Mouse (Mus musculus): Measurements from ENCODE around the gene Iqcf4. TPM values are rescaled to one million over a fixed set of nuclear protein-coding genes. Genes with fewer than 3 reads are reported as not detected.

Gene Iqcf4
- total RNA-seq, 4 experiments from 2014 or later: not detected

Other genes starting within 250 kb of the Iqcf4 start
- 10 to 100 TPM; 13.1 to 22.0 (median 18.4) TPM for gene Dusp7, start 202.4 kb downstream of the Iqcf4 start, total RNA-seq (2022)
- 100 to 1,000 TPM; 369 to 422 (median 377) TPM for gene Rpl29, start 141.5 kb downstream of the Iqcf4 start, total RNA-seq (2022)
- 10 to 100 TPM; 15.4 to 21.4 (median 18.2) TPM for gene Acy1, start 132.7 kb downstream of the Iqcf4 start, total RNA-seq (2022)
- gene Abhd14b, start 123.5 kb downstream of the Iqcf4 start, total RNA-seq (2022): 10 to 100 TPM; 46.4 to 65.7 (median 49.1) TPM
- gene Abhd14a, start 123.3 kb downstream of the Iqcf4 start, total RNA-seq (2022): 10 to 100 TPM; 24.8 to 32.3 (median 26.4) TPM
- 10 to 100 TPM; 20.4 to 47.9 (median 34.8) TPM for gene Pcbp4, start 117.7 kb downstream of the Iqcf4 start, total RNA-seq (2022)
- under 1 TPM; 0.28 to 0.62 (median 0.46) TPM for gene Gpr62, start 105.1 kb downstream of the Iqcf4 start, total RNA-seq (2022)
- 10 to 100 TPM; 34.2 to 53.4 (median 35.9) TPM for gene Rrp9, start 95.0 kb downstream of the Iqcf4 start, total RNA-seq (2022)
- 10 to 100 TPM; 40.6 to 86.0 (median 52.7) TPM for gene Parp3, start 94.0 kb downstream of the Iqcf4 start, total RNA-seq (2022)
- gene Iqcf1, start 71.0 kb downstream of the Iqcf4 start, total RNA-seq (2022): not detected
- gene Iqcf5, start 56.4 kb downstream of the Iqcf4 start, total RNA-seq (2022): not detected
- gene Iqcf3, start 9.4 kb downstream of the Iqcf4 start, total RNA-seq (2022): not detected
- gene Iqcf6, start 55.6 kb upstream of the Iqcf4 start, total RNA-seq (2022): not detected
- gene Grm2, start 85.1 kb upstream of the Iqcf4 start, total RNA-seq (2022): not detected
- 100 to 1,000 TPM; 123 to 161 (median 141) TPM for gene Tex264, start 114.9 kb upstream of the Iqcf4 start, total RNA-seq (2022)
- 10 to 100 TPM; 19.8 to 25.7 (median 22.2) TPM for gene Rad54l2, start 218.2 kb upstream of the Iqcf4 start, total RNA-seq (2022)